Mouse (Mus musculus) testis, adult 2 months (tissue): Measurements from ENCODE around the gene Cdkal1. TPM values are rescaled to one million over a fixed set of nuclear protein-coding genes. Genes with fewer than 3 reads are reported as not detected.

Experiments
- H3K27ac ChIP-seq: fragments of 200-500 bp; 2 replicates; pipeline ENCODE4 v1.5.1; 2012; ENCODE audit warnings: low read depth, low read length; ENCODE audit not compliant: control insufficient read depth, insufficient read depth
- H3K27me3 ChIP-seq: fragments of 200-500 bp; 2 replicates; pipeline ENCODE4 v1.6.1; 2012; ENCODE audit warnings: mild to moderate bottlenecking, low read length, moderate library complexity; ENCODE audit not compliant: control insufficient read depth, insufficient read depth
- H3K36me3 ChIP-seq: fragments of 200-500 bp; 2 replicates; pipeline ENCODE4 v1.6.1; 2012; ENCODE audit warnings: mild to moderate bottlenecking, low read length; ENCODE audit not compliant: control insufficient read depth, insufficient read depth
- H3K4me1 ChIP-seq: fragments of 200-500 bp; 2 replicates; pipeline ENCODE4 v1.6.1; 2012; ENCODE audit warnings: low read length; ENCODE audit not compliant: control insufficient read depth, insufficient read depth
- H3K4me3 ChIP-seq: fragments of 200-500 bp; 2 replicates; pipeline ENCODE4 v1.5.1; 2012; ENCODE audit warnings: low read depth, mild to moderate bottlenecking, low read length, moderate library complexity, mixed read lengths; ENCODE audit not compliant: control insufficient read depth
- CTCF ChIP-seq: fragments of 200-500 bp; IDR thresholded peaks from 2 replicates; pipeline ENCODE4 v1.5.1; 2012; ENCODE audit warnings: low read depth, mild to moderate bottlenecking, inconsistent platforms, low read length, moderate library complexity; ENCODE audit not compliant: control insufficient read depth, insufficient read depth, insufficient replicate concordance
- POLR2A ChIP-seq: fragments of 200-500 bp; IDR thresholded peaks from 2 replicates; pipeline ENCODE4 v1.6.1; 2012; ENCODE audit warnings: low read depth, mild to moderate bottlenecking, inconsistent platforms, low read length, moderate library complexity; ENCODE audit not compliant: control insufficient read depth
- polyA plus RNA-seq: library from polyadenylated mRNA; depleted of rRNA; stranded (reverse); fragments of >200 nt; gene quantifications from 2 replicates; pipeline ENCODE4 v1.2.3, GENCODE M21; 2012

The Cdkal1 gene
- polyA plus RNA-seq, 1 experiment, result 14.3 TPM

GRCm38 (mm10) chr13:29580780-29581179 lies 274.7 kb downstream of the Cdkal1 start:
- Histone ChIP-seq H3K4me3 (no peak overlapping the region), H3K27ac (no peak overlapping the region), H3K27me3 (no peaks in the 10 kb centered on the region), H3K4me1 (no peaks in the 10 kb centered on the region; the same call in 1 of the 2 replicates), H3K36me3 (no peaks in the 10 kb centered on the region)
- TF ChIP-seq CTCF, result no peak

- H3K36me3 ChIP-seq, result no peaks in the 10 kb centered on the region
- H3K4me1 ChIP-seq, result no peaks in the 10 kb centered on the region; the same call in 1 of the 2 replicates
- no peak for TF ChIP-seq CTCF
- no peak overlapping the region for H3K4me3 ChIP-seq
- no peak overlapping the region for H3K27ac ChIP-seq
- no peaks in the 10 kb centered on the region for H3K27me3 ChIP-seq
Observed at GRCm38 (mm10) chr13:29580009-29580408, 275.5 kb downstream of the Cdkal1 start.

- H3K36me3 ChIP-seq, result no peaks in the 10 kb centered on the region
- H3K4me1 ChIP-seq, result no peaks in the 10 kb centered on the region; the same call in 1 of the 2 replicates
- TF ChIP-seq POLR2A (no peak), CTCF (no peak)
- no peaks in the 10 kb centered on the region for H3K27me3 ChIP-seq
- H3K27ac ChIP-seq, result no peak overlapping the region
- H3K4me3 ChIP-seq, result no peak overlapping the region
Observed at GRCm38 (mm10) chr13:29578621-29579020, 276.9 kb downstream of the Cdkal1 start.

GRCm38 (mm10) chr13:29574784-29575183 lies 280.7 kb downstream of the Cdkal1 start:
- Histone ChIP-seq H3K36me3 (no peaks in the 10 kb centered on the region), H3K27me3 (no peaks in the 10 kb centered on the region), H3K4me1 (no peaks in the 10 kb centered on the region), H3K27ac (no peak overlapping the region), H3K4me3 (no peak overlapping the region)
- TF ChIP-seq CTCF, result no peak
- no peak for TF ChIP-seq POLR2A

GRCm38 (mm10) chr13:29572477-29572876 lies 283.0 kb downstream of the Cdkal1 start:
- no peaks in the 10 kb centered on the region for H3K36me3 ChIP-seq
- H3K4me3 ChIP-seq, result no peak overlapping the region
- no peaks in the 10 kb centered on the region for H3K27me3 ChIP-seq
- no peak overlapping the region for H3K27ac ChIP-seq
- TF ChIP-seq CTCF (no peak), POLR2A (no peak)
- no peaks in the 10 kb centered on the region for H3K4me1 ChIP-seq

DNA sequence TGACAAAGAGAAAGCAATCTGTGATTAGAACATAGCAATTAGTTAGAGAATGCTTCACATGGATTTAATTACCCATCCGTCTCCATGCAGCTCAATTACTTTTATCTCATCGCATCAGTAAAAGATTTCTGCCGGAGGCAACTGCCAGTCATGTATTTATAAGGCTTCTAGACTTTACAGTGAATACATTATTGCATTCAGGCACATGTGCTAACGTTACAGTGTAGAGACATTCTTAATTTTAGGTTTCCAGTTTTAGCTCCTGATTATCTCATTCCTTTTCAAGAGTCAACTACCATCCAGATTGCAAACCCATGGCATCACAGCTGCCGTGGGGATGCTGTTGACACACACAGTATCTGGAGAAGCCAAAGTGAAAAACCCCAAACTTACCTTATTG lies 289.8 kb downstream of the Cdkal1 start:
- TF ChIP-seq CTCF (no peak), POLR2A (no peak)
- Histone ChIP-seq H3K4me1 (no peaks in the 10 kb centered on the region), H3K4me3 (no peak overlapping the region), H3K27me3 (no peaks in the 10 kb centered on the region), H3K27ac (no peak overlapping the region), H3K36me3 (no peaks in the 10 kb centered on the region)

DNA sequence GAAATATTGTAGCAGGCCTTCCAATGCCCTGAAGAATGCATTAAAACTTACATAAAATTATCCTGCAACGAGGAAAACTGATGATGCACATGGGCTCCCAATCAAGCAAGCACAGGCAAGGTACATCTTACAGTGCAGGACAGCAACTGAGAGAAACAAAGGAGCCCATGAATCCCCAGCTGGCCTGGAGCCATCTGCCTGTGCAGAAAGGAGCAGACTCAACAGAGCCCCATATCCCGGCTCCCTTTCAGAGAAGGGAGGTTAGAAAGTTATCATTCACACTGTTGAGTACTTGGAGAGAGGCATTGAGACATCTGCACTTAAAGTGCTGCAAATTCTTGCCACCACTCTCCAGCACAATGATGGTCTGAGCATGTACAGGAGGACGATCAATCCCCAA lies 296.3 kb downstream of the Cdkal1 start:
- Histone ChIP-seq H3K4me1 (no peaks in the 10 kb centered on the region), H3K27me3 (no peaks in the 10 kb centered on the region), H3K36me3 (no peaks in the 10 kb centered on the region), H3K27ac (no peak overlapping the region), H3K4me3 (no peak overlapping the region)
- TF ChIP-seq POLR2A (no peak), CTCF (no peak)

DNA sequence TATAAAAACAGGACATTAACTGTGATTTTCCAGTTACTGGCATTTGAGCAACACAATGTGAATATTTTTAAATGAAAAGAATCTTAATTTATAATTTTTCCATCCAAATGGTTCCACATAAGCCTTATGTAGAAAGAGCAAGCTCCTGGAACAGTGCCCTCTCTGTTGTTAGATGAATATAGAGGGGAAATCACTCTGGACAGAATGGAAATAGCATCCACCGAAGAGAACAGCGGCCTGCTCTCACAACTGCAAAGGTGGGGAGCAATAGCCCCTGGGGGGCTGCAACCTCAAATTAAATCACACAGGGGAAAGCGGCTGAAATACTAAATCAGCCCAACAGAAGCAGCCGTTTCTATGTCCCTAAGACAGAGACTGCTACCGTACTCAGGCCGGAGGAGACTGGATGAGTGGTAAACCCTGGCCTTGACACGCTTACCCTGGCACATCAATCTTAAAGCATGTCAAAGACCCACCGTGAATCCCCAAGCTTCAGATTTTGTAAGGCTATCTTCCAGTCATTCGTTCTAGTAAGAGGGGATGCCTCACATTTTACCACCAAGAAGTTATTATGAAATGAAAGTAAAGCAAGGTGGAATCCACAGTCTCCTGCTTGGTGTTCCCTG lies 300.2 kb downstream of the Cdkal1 start:
- no peaks in the 10 kb centered on the region for H3K4me1 ChIP-seq
- no peaks in the 10 kb centered on the region for H3K27me3 ChIP-seq
- H3K4me3 ChIP-seq, result no peak overlapping the region
- no peaks in the 10 kb centered on the region for H3K36me3 ChIP-seq
- TF ChIP-seq POLR2A, result no peak
- TF ChIP-seq CTCF, result no peak
- no peak overlapping the region for H3K27ac ChIP-seq
